Mouse (Mus musculus) cortical plate, adult 2 months (tissue): ENCODE data around the gene B3galnt2. TPM values are rescaled to one million over a fixed set of nuclear protein-coding genes. Genes with fewer than 3 reads are reported as not detected.

Experiments used
- H3K27ac ChIP-seq: fragments of 200-500 bp; 2 replicates; pipeline ENCODE4 v1.5.1; 2012; ENCODE audit warnings: low read length, control low read depth, inconsistent platforms; ENCODE audit not compliant: insufficient read depth
- H3K4me1 ChIP-seq: fragments of 200-500 bp; 2 replicates; pipeline ENCODE4 v1.6.1; 2011; ENCODE audit warnings: low read length; ENCODE audit not compliant: control insufficient read depth, insufficient read depth
- H3K4me3 ChIP-seq: fragments of 200-500 bp; 2 replicates; pipeline ENCODE4 v1.5.1; 2011; ENCODE audit warnings: mild to moderate bottlenecking, low read length, control low read depth; ENCODE audit not compliant: insufficient read depth
- CTCF ChIP-seq: fragments of 200-500 bp; IDR thresholded peaks from 2 replicates; pipeline ENCODE4 v1.5.1; 2011; ENCODE audit warnings: mild to moderate bottlenecking, control low read depth, low read length; ENCODE audit not compliant: insufficient read depth; ENCODE audit errors: extremely low read depth
- POLR2A ChIP-seq: fragments of 200-500 bp; IDR thresholded peaks from 2 replicates; pipeline ENCODE4 v1.6.1; 2011; ENCODE audit warnings: mild to moderate bottlenecking, low read length, control low read depth; ENCODE audit not compliant: insufficient read depth; ENCODE audit errors: extremely low read depth
- polyA plus RNA-seq: library from polyadenylated mRNA; depleted of rRNA; stranded (reverse); fragments of >200 nt; gene quantifications from 2 replicates; pipeline ENCODE4 v1.2.3, GENCODE M21; 2012; rRNA removed

Gene B3galnt2
- polyA plus RNA-seq = 19.8 and 22.2 TPM in 2 replicates

DNA sequence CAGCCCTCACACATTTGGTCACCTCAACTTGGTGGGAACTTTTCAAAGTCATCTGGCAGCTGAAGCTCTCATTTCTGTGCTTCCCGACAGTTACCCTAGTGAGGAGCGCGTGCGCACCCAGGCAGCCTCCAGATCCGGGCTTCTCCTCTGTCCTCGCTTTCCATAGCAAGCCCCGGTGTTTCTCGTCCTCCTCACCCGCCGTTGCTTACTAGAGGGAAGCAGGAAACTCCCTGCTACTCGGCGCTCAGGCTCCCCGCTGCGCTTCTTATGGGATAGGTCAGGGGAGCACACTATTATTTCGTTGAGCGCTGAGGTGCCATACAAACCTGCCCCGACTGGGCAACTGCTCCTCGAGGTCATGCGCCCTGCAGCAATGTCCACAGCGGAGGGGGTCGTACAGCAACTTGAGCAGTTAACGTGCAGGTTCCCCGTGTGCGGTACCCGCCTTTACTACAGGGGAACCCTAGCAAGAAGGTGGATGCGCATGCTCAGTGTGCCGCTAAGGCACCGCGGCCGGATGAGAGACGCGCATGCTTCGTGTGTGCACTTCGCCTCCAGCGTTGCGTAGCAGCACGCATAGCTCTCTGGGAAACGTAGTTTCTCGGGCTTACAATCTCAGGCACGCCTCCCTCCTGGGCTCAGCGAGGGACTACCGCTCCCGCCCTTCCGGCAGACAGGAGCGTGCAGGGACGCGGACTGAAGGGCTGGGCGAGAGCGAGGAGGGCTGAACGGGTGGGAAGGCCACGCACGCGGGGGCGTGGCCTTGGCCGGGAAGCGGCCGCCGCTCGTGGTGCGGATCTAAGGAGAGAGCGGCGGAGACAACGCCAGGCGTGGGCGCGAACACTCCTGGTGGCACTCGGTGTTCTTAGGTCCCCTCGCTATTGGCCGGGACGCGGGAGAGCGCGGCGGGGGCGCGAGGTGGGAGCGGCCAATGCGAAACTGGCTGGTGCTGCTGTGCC is at the start of gene B3galnt2:
Gene B3galnt2, plus strand, starts transcription at position 596 of the 959 bp plus-strand sequence.
- H3K4me1 ChIP-seq = peaks cover 2% of the 10 kb centered on the region; the same call in 1 of the 2 replicates

GRCm38 (mm10) chr13:13911341-13911740 is 42.9 kb upstream of the B3galnt2 start:
- no peak for TF ChIP-seq POLR2A
- no peak for TF ChIP-seq CTCF
- Histone ChIP-seq H3K4me1 (no peaks in the 10 kb centered on the region), H3K4me3 (no peak overlapping the region), H3K27ac (no peak overlapping the region)

More for the DNA sequence above, at the start of gene B3galnt2:
- peak within 1 kb of the TSS; percentile 69 for H3K4me3 ChIP-seq
- TF ChIP-seq POLR2A = peak; percentile 97
- TF ChIP-seq CTCF = no peak
- no peak within 1 kb of the TSS for H3K27ac ChIP-seq

DNA sequence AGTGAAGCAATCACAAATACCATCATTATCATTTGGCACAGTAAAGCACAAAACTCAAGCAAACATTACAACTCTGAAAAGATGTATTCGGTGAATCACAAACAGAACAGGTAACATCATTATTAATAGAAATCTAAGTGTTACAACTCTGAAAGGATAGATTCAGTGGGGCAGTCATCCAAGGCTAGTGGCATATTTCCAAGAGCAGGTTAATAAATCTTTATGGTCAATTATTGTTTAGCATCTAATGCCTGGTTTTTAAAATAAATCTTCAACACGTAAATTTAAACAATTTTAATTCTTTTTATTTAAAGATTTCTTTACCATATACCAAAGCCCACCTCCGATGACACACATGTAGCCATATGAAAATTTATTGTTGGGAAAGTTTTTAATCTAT is 34.9 kb upstream of the B3galnt2 start:
- Histone ChIP-seq H3K4me1 (no peaks in the 10 kb centered on the region), H3K4me3 (no peak overlapping the region), H3K27ac (no peak overlapping the region)
- no peak for TF ChIP-seq POLR2A
- no peak for TF ChIP-seq CTCF

DNA sequence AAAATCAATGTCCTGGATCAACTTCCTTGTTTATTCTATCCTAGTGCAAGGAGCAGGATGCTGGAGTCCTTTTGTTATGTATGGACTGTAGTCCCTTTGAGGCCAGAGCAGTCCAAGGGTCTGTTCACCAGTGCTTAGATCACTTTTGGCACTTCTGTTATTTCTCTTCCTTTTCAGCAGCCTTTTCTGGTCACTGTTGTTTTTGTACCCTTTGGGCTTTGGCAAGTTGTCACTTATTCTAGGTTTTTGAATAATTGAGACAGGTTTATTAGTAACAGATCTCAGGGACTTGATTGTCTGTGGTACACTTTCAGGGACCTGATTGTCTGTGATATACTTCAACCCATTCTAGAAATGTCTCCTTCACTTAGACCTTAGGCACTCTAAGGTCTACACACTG is 31.7 kb upstream of the B3galnt2 start:
- TF ChIP-seq POLR2A = no peak
- TF ChIP-seq CTCF = no peak
- Histone ChIP-seq H3K4me3 (no peak overlapping the region), H3K4me1 (no peaks in the 10 kb centered on the region), H3K27ac (no peak overlapping the region)

GRCm38 (mm10) chr13:13929982-13930381 is 24.3 kb upstream of the B3galnt2 start:
- Histone ChIP-seq H3K4me1 (no peaks in the 10 kb centered on the region), H3K27ac (no peak overlapping the region), H3K4me3 (no peak overlapping the region)
- TF ChIP-seq POLR2A (no peak), CTCF (no peak)

- H3K4me3 ChIP-seq = peak overlapping the region; percentile 69
- H3K27ac ChIP-seq = no peak overlapping the region
- peaks cover 2% of the 10 kb centered on the region; the same call in 1 of the 2 replicates for H3K4me1 ChIP-seq
- TF ChIP-seq CTCF (no peak), POLR2A (no peak)
These were observed 662 bp downstream of the B3galnt2 start for GRCm38 (mm10) chr13:13954931-13955330.

DNA sequence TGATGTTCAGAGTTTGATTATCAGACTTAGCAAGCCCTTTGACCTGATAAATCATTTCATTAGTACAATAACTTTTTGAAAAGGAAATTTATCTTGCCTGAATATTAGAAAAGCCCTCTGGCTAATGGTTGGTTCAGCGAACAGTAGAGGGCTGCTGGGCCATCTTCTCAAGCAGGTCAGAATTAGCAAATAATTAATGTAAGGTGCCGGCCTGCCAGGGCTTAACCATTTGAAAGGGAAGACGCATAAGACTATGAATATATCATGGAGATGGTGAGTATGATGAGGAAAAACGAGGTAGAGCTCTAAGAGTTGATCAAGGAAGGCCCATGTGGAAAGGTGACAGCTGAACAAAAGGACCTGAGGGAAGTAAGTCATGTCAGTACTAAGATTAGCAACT is 2.4 kb downstream of the B3galnt2 start:
- Histone ChIP-seq H3K4me3 (no peak overlapping the region), H3K27ac (no peak overlapping the region), H3K4me1 (peaks cover 2% of the 10 kb centered on the region)
- TF ChIP-seq POLR2A = no peak
- TF ChIP-seq CTCF = no peak

DNA sequence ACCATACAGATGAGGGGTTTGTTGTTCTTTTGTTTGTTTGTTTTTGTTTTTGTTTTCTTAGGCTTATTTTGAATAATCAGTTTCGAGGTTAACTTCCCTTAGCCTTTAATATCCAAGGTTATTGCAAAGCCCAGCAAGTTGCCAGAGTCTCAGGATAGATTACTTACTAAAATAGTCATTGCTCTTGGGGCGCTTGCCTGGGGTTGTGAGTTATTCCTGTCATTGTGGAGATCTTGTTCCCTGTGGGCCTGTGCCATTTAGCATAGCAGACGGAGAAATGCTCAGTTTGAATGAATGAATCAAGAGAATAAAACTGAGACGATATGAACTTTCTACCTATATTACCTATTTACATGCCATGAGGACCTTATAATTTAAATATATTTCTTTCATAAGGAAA is 5.9 kb downstream of the B3galnt2 start:
- Histone ChIP-seq H3K4me1 (peaks cover 1% of the 10 kb centered on the region), H3K4me3 (no peak overlapping the region), H3K27ac (no peak overlapping the region)
- TF ChIP-seq POLR2A (no peak), CTCF (no peak)

- Histone ChIP-seq H3K27ac (no peak overlapping the region), H3K4me1 (no peaks in the 10 kb centered on the region; the same call in 1 of the 2 replicates), H3K4me3 (no peak overlapping the region)
- no peak for TF ChIP-seq CTCF
- TF ChIP-seq POLR2A = no peak
These were observed 6.8 kb downstream of the B3galnt2 start for GRCm38 (mm10) chr13:13961046-13961445.

DNA sequence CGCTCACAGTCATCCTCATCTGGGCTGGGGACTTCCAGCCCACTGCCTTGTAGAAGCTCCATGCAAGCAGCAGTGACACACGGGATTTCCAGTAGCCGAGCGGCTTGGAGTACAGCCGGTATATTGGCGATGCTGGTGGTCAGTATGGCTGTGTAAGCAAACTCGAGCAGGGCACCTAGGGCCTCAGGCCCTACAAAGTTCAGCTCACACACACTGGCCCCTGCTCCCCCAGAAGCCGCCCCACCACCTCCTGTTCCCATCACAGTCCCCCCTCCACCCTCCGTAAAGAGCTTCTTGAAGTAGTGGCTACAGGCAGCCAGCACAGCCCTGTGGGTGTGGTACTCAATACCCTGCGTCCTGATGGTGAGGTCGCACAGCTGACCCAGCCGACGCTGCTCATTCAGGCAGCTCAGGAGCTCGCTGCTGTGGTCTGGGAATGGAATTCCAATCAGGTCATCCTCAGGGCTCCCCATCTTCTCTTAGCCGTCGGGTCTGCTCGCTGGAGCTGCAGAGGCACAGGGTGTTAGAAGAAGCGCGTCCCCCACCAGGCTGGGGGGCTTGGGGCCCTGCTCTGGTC is 11.2 kb downstream of the B3galnt2 start:
- TF ChIP-seq POLR2A = no peak
- TF ChIP-seq CTCF = no peak

More for the DNA sequence above, 11.2 kb downstream of the B3galnt2 start:
- Histone ChIP-seq H3K4me3 (no peak overlapping the region), H3K27ac (no peak overlapping the region), H3K4me1 (no peaks in the 10 kb centered on the region; the same call in 1 of the 2 replicates)
